Mouse (Mus musculus): Measurements from ENCODE around the gene Ski. TPM values are rescaled to one million over a fixed set of nuclear protein-coding genes. Genes with fewer than 3 reads are reported as not detected.

Gene Ski
- total RNA-seq, 2 experiments from 2014 or later, result 65.3 to 80.4 TPM

GRCm38 (mm10) chr4:155129132-155129917 lies 93.1 kb downstream of the Ski start:
- DNase-seq, result peak; percentile 56

GRCm38 (mm10) chr4:155128411-155128810 lies 94.0 kb downstream of the Ski start:
- no peak for DNase-seq

DNA sequence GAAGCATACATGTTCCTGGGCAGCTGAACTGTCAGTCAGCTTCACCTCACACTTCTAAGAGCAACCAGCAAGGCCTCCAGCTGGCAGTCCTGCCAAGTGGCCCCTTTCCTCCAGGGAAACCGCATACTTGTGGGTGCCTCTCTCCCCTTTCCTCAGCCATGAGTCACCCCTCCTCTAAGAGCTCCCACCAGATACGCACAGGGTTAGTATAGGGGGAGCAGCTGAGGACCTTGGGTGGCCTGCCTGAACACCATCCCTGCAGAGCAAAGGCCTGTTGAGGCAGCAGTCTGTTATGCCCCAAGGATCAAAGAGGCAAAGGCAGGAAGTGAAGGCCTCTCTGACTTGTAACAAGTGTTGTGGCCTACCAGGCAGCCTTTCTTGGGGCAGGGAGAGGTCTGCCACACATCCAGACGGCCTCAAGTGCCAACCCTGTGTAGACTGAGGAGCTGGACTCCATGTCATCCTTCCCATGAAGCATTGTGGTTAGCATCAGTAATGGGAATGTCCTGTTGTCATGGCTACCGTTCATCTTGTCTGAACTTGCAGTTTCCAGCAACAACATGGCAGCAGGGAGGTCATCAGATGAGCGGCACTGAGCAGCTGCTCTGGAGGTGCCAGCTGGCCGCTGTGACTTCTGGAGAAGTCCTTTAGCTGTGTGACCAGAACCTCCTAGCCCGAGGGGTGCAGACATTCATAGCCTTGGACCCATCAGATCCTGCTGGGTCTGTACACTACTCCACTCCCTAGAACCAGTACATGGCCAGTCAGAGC lies 95.6 kb downstream of the Ski start:
- DNase-seq, result no peak

GRCm38 (mm10) chr4:155126194-155126593 lies 96.2 kb downstream of the Ski start:
- DNase-seq, result no peak

GRCm38 (mm10) chr4:155125310-155125709 lies 97.1 kb downstream of the Ski start:
- no peak for DNase-seq

- DNase-seq, result no peak
Observed at GRCm38 (mm10) chr4:155123868-155124534, 98.4 kb downstream of the Ski start.

GRCm38 (mm10) chr4:155122444-155123040 lies 99.8 kb downstream of the Ski start:
- peak; percentile 80 for DNase-seq

DNA sequence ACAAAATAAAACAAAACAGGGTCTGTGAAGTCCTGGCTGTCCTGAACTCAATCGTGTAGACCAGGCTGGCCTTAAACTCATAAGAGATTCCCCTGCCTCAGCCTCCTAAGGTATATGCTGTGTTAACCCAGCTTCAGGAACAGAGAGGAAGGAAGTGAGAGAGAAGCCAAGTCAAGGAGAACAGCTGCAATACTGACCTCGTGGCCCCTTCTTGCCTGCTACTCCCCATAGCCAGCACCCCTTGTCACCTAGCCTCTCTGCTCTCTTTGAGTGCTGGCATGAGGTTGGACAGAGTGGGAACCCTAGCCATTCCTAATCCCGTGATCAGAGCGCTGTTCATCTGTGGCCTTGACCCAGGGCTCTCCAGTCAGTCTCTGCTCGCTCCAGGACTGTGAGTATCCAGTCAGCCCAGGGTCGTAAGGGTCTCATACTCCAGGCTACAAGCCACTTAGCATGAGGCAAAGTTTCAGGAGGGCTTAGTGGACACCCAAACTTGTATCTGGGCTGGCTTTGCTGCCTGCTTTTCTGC lies 100.4 kb downstream of the Ski start:
- no peak for DNase-seq

DNA sequence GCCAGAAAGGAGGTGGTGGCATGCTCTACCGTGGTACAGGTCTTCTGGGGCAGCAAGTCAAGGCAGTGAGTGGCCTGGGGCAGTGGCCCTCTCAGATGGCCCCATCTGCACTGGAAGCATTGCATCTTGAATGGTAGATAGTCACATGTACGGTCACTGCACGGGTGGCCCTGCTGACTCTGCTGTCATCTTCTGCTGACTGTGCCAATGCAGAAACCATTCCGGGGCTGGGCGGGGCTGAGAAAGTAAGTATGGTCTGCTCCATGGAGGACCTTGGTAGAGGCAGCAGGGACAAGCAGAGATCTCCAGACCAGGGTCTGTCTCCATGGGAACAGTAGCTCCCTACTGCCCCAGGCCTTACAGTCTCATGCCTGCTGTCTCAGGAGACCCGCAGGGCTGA lies 101.2 kb downstream of the Ski start:
- DNase-seq, result no peak

GRCm38 (mm10) chr4:155120583-155120982 lies 101.8 kb downstream of the Ski start:
- no peak for DNase-seq

DNA sequence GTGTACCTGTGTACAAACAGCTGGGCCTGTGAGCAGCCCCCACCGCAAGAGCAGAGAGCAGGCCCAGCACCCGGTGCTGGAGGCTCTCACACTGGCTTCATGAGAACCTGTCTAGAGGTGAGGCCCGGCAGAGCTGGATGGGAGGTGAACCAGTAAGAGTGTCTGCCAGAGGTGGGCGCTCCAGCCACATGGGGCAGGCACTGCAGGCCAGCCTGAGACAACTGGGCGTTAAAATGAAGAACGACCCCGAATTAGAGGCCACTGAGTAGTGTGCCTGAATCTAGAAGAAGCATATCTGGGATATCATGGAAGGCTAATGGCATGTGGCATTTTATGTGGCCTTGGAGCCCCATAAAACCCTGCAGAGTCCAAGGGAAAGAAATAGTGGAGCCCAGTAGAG lies 102.4 kb downstream of the Ski start:
- no peak for DNase-seq

DNA sequence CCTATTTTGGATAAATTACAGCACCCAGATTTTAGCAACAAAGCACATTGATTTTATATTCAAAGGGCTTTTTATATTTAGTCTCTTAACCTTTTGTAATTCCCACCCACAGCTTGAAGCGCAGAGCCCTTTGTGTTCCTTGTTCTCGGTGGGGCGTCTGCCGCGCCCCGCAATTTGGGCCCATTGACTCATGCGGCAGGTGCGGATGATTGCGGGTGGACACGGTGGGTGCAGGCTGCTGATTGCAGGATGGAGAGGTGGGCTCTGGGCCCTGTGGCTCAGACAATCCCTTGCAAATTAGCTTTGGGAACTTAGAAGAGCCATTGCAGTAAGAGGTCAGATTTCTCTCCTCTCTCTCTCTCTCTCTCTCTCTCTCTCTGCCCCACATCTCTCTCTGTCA lies 104.1 kb downstream of the Ski start:
- DNase-seq, result no peak

- no peak for DNase-seq
Observed at GRCm38 (mm10) chr4:155117396-155117978, 104.9 kb downstream of the Ski start.

- DNase-seq, result no peak
Observed at GRCm38 (mm10) chr4:155116607-155117006, 105.8 kb downstream of the Ski start.

- no peak for DNase-seq
Observed at GRCm38 (mm10) chr4:155113766-155114410, 108.5 kb downstream of the Ski start.

GRCm38 (mm10) chr4:155109471-155109870 lies 112.9 kb downstream of the Ski start:
- DNase-seq, result no peak

- no peak for DNase-seq
Observed at GRCm38 (mm10) chr4:155107886-155108285, 114.5 kb downstream of the Ski start.
